13 mouse cellular contexts compared by ENCODE assay signal in genomic region chr17:80891656-80892055, GRCm38 (mm10). TPM values are rescaled to one million over a fixed set of nuclear protein-coding genes. Genes with fewer than 3 reads are reported as not detected.
DNase-seq lines count a peak whose midpoint lies in the region; ATAC-seq and TF ChIP-seq lines count a peak whose summit lies in the region.
"Had no signal": no experiment of that assay in that cellular context is flagged by ENCODE, and none has a peak within 500 bp of the region (broad histone marks: within the 10 kb centered on the region; RNA-seq: fewer than 3 reads in every experiment).

No protein-coding gene starts in this region.

- WGBS in heart, embryonic 11.5 days (ENCODE audit: insufficient replicate concordance): 17% methylated on average over 5 of the region's 5 CpGs
- WGBS in hindbrain, embryonic 14.5 days: 71% methylated on average over 5 of the region's 5 CpGs
- WGBS in liver, embryonic 12.5 days (ENCODE audit: insufficient replicate concordance): 18% methylated on average over 5 of the region's 5 CpGs

- peak; percentile 90 for ATAC-seq in Patski
- ATAC-seq in heart, embryonic 11.5 days (replicated peaks; ENCODE audit: insufficient number of reproducible peaks, low FRiP score, low TSS enrichment): no peak
- ATAC-seq in hindbrain, embryonic 14.5 days (ENCODE audit: low FRiP score): no peak
- ATAC-seq in liver, embryonic 12.5 days: no peak

- no peak overlapping the region for H3K4me2 ChIP-seq in heart, embryonic 11.5 days
- H3K4me2 ChIP-seq in hindbrain, embryonic 14.5 days (replicated peaks): no peak overlapping the region
- no peak overlapping the region for H3K4me2 ChIP-seq in liver, embryonic 12.5 days
- H3K4me2 ChIP-seq: embryonic facial prominence, embryonic 12.5 days; kidney, embryonic 15.5 days had no signal

- no peaks in the 10 kb centered on the region for H3K36me3 ChIP-seq in heart, embryonic 11.5 days (ENCODE audit: control insufficient read depth, insufficient read depth, low read length)
- no peaks in the 10 kb centered on the region for H3K36me3 ChIP-seq in hindbrain, embryonic 14.5 days (replicated peaks; ENCODE audit: control insufficient read depth, insufficient read depth)
- no peaks in the 10 kb centered on the region for H3K36me3 ChIP-seq in liver, embryonic 12.5 days
- H3K36me3 ChIP-seq: embryonic facial prominence, embryonic 12.5 days; kidney, embryonic 15.5 days had no signal

- H3K27ac ChIP-seq in heart, embryonic 11.5 days (ENCODE audit: low read depth, low read length): peak overlapping the region; percentile 30; the same call in 1 of the 2 replicates
- H3K27ac ChIP-seq in hindbrain, embryonic 14.5 days: no peak overlapping the region
- no peak overlapping the region for H3K27ac ChIP-seq in liver, embryonic 12.5 days
- H3K27ac ChIP-seq: embryonic facial prominence, embryonic 12.5 days; kidney, embryonic 15.5 days had no signal

- in situ Hi-C loops in Patski (cut with MboI; ENCODE audit: low pct_unique_long_range_greater_than_20kb): loop anchor here (5.0 to 10.0 kb wide), 3 partner anchors 91 to 117 kb away; no protein-coding TSS in a partner anchor

- DNase-seq in Patski (ENCODE audit: low read depth, low spot score) (peak; percentile 98), MN1 (ENCODE audit: low spot score) (no peak)
- peak; percentile 46 for DNase-seq in adrenal gland, postnatal 25 days
- peak; percentile 47 for DNase-seq in lung, postnatal 10 days
- DNase-seq in hindbrain, embryonic 14.5 days (ENCODE audit: low spot score): no peak
- DNase-seq in cerebellum, postnatal 14 days: no peak
- DNase-seq: gastrocnemius, postnatal 14 days had no signal

- POLR2A ChIA-PET in Patski (lab: Charles Lee): interaction anchor here (1.1 kb wide), 1 partner anchor 88 kb away, joined by 3 read pairs; no protein-coding TSS in a partner anchor

- H3K9ac ChIP-seq in heart, embryonic 11.5 days (ENCODE audit: low read depth, low read length): no peak overlapping the region
- H3K9ac ChIP-seq in hindbrain, embryonic 14.5 days: no peak overlapping the region
- H3K9ac ChIP-seq in liver, embryonic 12.5 days: no peak overlapping the region
- H3K9ac ChIP-seq: embryonic facial prominence, embryonic 12.5 days; kidney, embryonic 15.5 days had no signal

- TF ChIP-seq CTCF in Patski (IDR thresholded peaks at IDR 0.05): no peak

- no peaks in the 10 kb centered on the region for H3K27me3 ChIP-seq in Patski
- H3K27me3 ChIP-seq in heart, embryonic 11.5 days (ENCODE audit: control insufficient read depth, insufficient read depth, low read length): no peaks in the 10 kb centered on the region
- no peaks in the 10 kb centered on the region for H3K27me3 ChIP-seq in hindbrain, embryonic 14.5 days (ENCODE audit: control insufficient read depth, insufficient read depth, low read length)
- no peaks in the 10 kb centered on the region for H3K27me3 ChIP-seq in liver, embryonic 12.5 days (replicated peaks)
- H3K27me3 ChIP-seq: embryonic facial prominence, embryonic 12.5 days; kidney, embryonic 15.5 days had no signal

- H3K9me3 ChIP-seq in heart, embryonic 11.5 days (replicated peaks; ENCODE audit: control insufficient read depth, low read length): no peaks in the 10 kb centered on the region
- H3K9me3 ChIP-seq in hindbrain, embryonic 14.5 days (ENCODE audit: control insufficient read depth, low read length): no peaks in the 10 kb centered on the region
- H3K9me3 ChIP-seq in liver, embryonic 12.5 days (replicated peaks): no peaks in the 10 kb centered on the region
- H3K9me3 ChIP-seq: embryonic facial prominence, embryonic 12.5 days; kidney, embryonic 15.5 days; megakaryocyte, embryonic 14.5 days had no signal

- H3K4me1 ChIP-seq in heart, embryonic 11.5 days (ENCODE audit: control insufficient read depth, insufficient read depth, low read length): peaks cover 10% of the 10 kb centered on the region
- H3K4me1 ChIP-seq in hindbrain, embryonic 14.5 days (replicated peaks; ENCODE audit: control insufficient read depth, insufficient read depth, low read length): peaks cover 15% of the 10 kb centered on the region
- H3K4me1 ChIP-seq in liver, embryonic 12.5 days: peaks cover 4% of the 10 kb centered on the region; the same call in 1 of the 2 replicates

- CTCF ChIA-PET in Patski (lab: Charles Lee): interaction anchor here (0.8 to 1.8 kb wide), 8 partner anchors 8 to 259 kb away, joined by 3 to 13 read pairs (median 4); no protein-coding TSS in a partner anchor

- no peak overlapping the region for H3K4me3 ChIP-seq in heart, embryonic 11.5 days (ENCODE audit: low read depth, low read length)
- H3K4me3 ChIP-seq in hindbrain, embryonic 14.5 days (replicated peaks; ENCODE audit: low read length): no peak overlapping the region
- H3K4me3 ChIP-seq in liver, embryonic 12.5 days: no peak overlapping the region
- H3K4me3 ChIP-seq: embryonic facial prominence, embryonic 12.5 days; kidney, embryonic 15.5 days; megakaryocyte, embryonic 14.5 days had no signal

RNA-seq across cellular contexts. Expression of gene Tmem178, which starts 52.8 kb away (rescaled TPM):
- 13.4 TPM for polyA plus RNA-seq in Patski (2021)
- total RNA-seq in adrenal gland, postnatal 25 days (2021): 5.3 TPM in 2 replicates
- 6.0 and 7.0 TPM in 2 replicates for polyA plus RNA-seq in heart, embryonic 11.5 days (2014; fragmentation: Nextera tagmentation; extraction: Ambion mirVana)
- 33.9 and 34.2 TPM in 2 replicates for polyA plus RNA-seq in hindbrain, embryonic 14.5 days (2014; fragmentation: Nextera tagmentation; extraction: Ambion mirVana)
- 0.82 and 0.84 TPM in 2 replicates for polyA plus RNA-seq in liver, embryonic 12.5 days (2016; fragmentation: Nextera tagmentation; extraction: Ambion mirVana)
- total RNA-seq: neutrophil, adult 5-6 weeks had no signal

Comparison
In these comparisons a context has a peak if more than half of its experiments do, and no peak if none do; other contexts are left out.
1. DNase-seq: peak in Patski (single experiment), adrenal gland, postnatal 25 days (single experiment) and lung, postnatal 10 days (single experiment); none in hindbrain, embryonic 14.5 days (single experiment), MN1 (single experiment) and cerebellum, postnatal 14 days (0 of 2).